Mouse (Mus musculus): ENCODE results near the gene Usp17lb. TPM values are rescaled to one million over a fixed set of nuclear protein-coding genes. Genes with fewer than 3 reads are reported as not detected.

Gene Usp17lb
- not detected in 2 replicates for polyA plus RNA-seq (2012; ENCODE audit: low replicate concordance)

DNA sequence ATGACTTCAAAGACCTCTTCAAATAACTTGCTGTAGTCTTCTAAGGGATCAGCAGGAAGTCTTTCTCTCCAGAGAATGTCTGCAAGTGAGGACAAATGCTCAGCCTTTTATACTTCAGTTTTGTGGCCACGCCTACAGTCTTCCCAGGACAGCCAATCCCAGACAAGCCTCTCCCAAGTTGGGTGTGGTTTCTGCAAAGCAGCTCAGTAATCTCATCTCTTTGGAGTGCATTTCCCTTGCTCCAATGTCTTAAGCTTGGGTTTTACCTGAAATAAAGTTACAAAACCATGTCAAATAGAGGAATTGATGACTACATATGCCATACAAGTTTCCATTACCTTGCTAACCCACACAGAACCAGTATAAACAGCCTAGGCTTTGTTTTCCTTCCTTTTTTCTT is at the start of gene Usp17lb:
TSS of gene Usp17lb (minus strand) at position 101 of the 400 bp plus-strand sequence.

DNA sequence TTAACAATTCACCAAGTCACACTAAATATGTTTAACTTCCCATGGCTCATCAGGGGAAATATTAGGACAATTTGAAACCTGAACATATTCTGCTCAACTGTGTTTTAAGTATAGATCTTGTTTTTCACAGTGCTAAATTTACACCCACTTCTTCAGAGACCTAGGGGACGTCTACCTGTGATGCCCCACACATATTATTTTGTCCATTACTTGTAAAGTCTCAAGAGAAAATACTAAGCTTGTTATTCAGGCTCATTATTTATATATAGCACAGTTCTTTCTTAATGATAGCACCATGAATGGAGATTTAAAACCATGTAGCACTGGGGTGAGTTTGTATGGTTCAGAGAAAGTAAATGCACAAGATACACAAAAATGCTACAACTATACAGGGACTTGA is 35.3 kb upstream of the Usp17lb start, which contains the start of gene Olfr665:
TSS of gene Olfr665 (plus strand) at position 301 of the 400 bp plus-strand sequence.

DNA sequence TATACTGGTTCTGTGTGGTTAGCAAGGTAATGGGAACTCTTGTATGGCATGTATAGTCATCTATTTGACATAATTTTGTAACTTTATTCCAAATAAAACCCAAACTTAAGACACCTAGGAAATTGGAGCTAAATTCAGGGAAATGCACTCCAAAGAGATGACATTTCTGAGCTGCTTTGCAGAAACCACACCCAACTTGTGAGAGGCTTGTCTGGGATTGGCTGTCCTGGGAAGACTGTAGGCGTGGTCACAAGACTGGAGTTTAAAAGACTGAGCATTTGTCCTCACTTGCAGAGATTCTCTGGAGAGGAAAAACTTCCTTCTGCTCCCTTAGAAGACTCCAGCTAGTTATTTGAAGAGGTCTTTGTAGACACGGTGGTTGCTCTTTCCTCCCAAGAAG is 14.3 kb upstream of the Usp17lb start, which contains the start of gene Usp17la:
TSS of gene Usp17la (plus strand) at position 301 of the 400 bp plus-strand sequence.

Other genes with a start within 250 kb of the Usp17lb start
- not detected in 2 replicates for gene Olfr655, start 240.8 kb downstream of the Usp17lb start, polyA plus RNA-seq (2012; ENCODE audit: low replicate concordance)
- not detected in 2 replicates for gene Olfr656, start 228.6 kb downstream of the Usp17lb start, polyA plus RNA-seq (2012; ENCODE audit: low replicate concordance)
- gene Olfr657, start 217.8 kb downstream of the Usp17lb start, polyA plus RNA-seq (2012; ENCODE audit: low replicate concordance): 0.09 TPM in 1 of 2 replicates, not detected in the other
- not detected in 2 replicates for gene Olfr658, start 195.3 kb downstream of the Usp17lb start, polyA plus RNA-seq (2012; ENCODE audit: low replicate concordance)
- gene Olfr659, start 175.8 kb downstream of the Usp17lb start, polyA plus RNA-seq (2012; ENCODE audit: low replicate concordance): not detected in 2 replicates
- gene Olfr661, start 156.1 kb downstream of the Usp17lb start, polyA plus RNA-seq (2012; ENCODE audit: low replicate concordance): not detected in 2 replicates
- not detected in 2 replicates for gene Usp17le, start 65.1 kb downstream of the Usp17lb start, polyA plus RNA-seq (2012; ENCODE audit: low replicate concordance)
- gene Usp17la, start 14.4 kb upstream of the Usp17lb start, polyA plus RNA-seq (2012; ENCODE audit: low replicate concordance): not detected in 2 replicates
- not detected in 2 replicates for gene Olfr665, start 35.4 kb upstream of the Usp17lb start, polyA plus RNA-seq (2012; ENCODE audit: low replicate concordance)
- gene Olfr666, start 53.3 kb upstream of the Usp17lb start, polyA plus RNA-seq (2012; ENCODE audit: low replicate concordance): not detected in 2 replicates
- 0.19 TPM in 1 of 2 replicates, not detected in the other for gene Olfr667, start 78.9 kb upstream of the Usp17lb start, polyA plus RNA-seq (2012; ENCODE audit: low replicate concordance)
- gene Olfr668, start 85.5 kb upstream of the Usp17lb start, polyA plus RNA-seq (2012; ENCODE audit: low replicate concordance): not detected in 2 replicates
- not detected in 2 replicates for gene Olfr669, start 91.6 kb upstream of the Usp17lb start, polyA plus RNA-seq (2012; ENCODE audit: low replicate concordance)
- not detected in 2 replicates for gene Olfr670, start 120.0 kb upstream of the Usp17lb start, polyA plus RNA-seq (2012; ENCODE audit: low replicate concordance)
- 0.12 TPM in 1 of 2 replicates, not detected in the other for gene Olfr671, start 136.5 kb upstream of the Usp17lb start, polyA plus RNA-seq (2012; ENCODE audit: low replicate concordance)
- gene Olfr672, start 159.4 kb upstream of the Usp17lb start, polyA plus RNA-seq (2012; ENCODE audit: low replicate concordance): not detected in 2 replicates
- not detected in 2 replicates for gene Olfr675, start 185.9 kb upstream of the Usp17lb start, polyA plus RNA-seq (2012; ENCODE audit: low replicate concordance)
- gene Olfr676, start 190.1 kb upstream of the Usp17lb start, polyA plus RNA-seq (2012; ENCODE audit: low replicate concordance): not detected in 2 replicates
- not detected in 2 replicates for gene Olfr677, start 208.8 kb upstream of the Usp17lb start, polyA plus RNA-seq (2012; ENCODE audit: low replicate concordance)
- not detected in 2 replicates for gene Olfr678, start 221.9 kb upstream of the Usp17lb start, polyA plus RNA-seq (2012; ENCODE audit: low replicate concordance)
- gene Olfr679, start 238.6 kb upstream of the Usp17lb start, polyA plus RNA-seq (2012; ENCODE audit: low replicate concordance): not detected in 2 replicates

Data from leukemia stem cell, adult 10-12 weeks (primary cell).